Mouse (Mus musculus) gastrocnemius, postnatal 14 days (tissue): Measurements from ENCODE around the gene Siglece. TPM values are rescaled to one million over a fixed set of nuclear protein-coding genes. Genes with fewer than 3 reads are reported as not detected.
A peak's percentile ranks its signal among the peaks of the same experiment; 100 is the strongest.

Source experiments
- DNase-seq: peaks from one replicate; pipeline ENCODE4 v3.0.0; 2021; ENCODE audit warnings: mixed read lengths
- intact Hi-C: fragments of 180-260 bp; cut with DNase I; formaldehyde crosslinking; loops from one replicate; pipeline ENCODE4 v1.15.1; 2025; ENCODE audit warnings: low total_unique reads
- total RNA-seq, 2 experiments: library from RNA; stranded (reverse); gene quantifications; 2 replicates each; pipeline ENCODE4 v1.2.3; 2021

The Siglece gene
- total RNA-seq, 2 experiments from 2014 or later: 0.78 to 0.80 TPM

- no peak for DNase-seq
- intact Hi-C loops: no loop called here
Observed at GRCm38 (mm10) chr7:43636194-43636593, 23.8 kb downstream of the Siglece start.

DNA sequence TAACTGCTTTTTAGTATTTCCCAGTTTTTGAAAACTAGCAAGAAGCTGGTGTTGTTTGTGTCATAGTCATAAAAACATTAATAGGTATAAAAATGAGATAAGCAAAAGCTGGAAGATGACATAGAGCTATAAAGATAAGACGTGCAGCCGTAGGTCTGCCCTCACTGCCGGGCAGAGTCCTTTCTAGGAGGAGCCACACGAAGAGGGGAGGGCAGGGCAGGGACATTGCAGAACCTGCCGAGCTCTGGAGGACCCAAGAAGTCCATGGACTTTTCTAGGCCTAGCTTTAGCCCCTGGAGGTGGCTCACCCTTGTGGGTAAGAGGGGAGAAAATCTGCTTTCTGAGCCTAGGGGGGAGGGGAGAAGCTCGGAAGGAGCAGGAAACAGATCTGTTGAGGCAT lies 25.5 kb downstream of the Siglece start, which contains the start of gene Ceacam18:
Ceacam18 (plus strand) TSS at position 208 of the 400 bp plus-strand sequence.
- intact Hi-C loops: no loop called here
- DNase-seq: no peak

GRCm38 (mm10) chr7:43633940-43634339 lies 26.0 kb downstream of the Siglece start:
- intact Hi-C loops: no loop called here
- DNase-seq: no peak

DNA sequence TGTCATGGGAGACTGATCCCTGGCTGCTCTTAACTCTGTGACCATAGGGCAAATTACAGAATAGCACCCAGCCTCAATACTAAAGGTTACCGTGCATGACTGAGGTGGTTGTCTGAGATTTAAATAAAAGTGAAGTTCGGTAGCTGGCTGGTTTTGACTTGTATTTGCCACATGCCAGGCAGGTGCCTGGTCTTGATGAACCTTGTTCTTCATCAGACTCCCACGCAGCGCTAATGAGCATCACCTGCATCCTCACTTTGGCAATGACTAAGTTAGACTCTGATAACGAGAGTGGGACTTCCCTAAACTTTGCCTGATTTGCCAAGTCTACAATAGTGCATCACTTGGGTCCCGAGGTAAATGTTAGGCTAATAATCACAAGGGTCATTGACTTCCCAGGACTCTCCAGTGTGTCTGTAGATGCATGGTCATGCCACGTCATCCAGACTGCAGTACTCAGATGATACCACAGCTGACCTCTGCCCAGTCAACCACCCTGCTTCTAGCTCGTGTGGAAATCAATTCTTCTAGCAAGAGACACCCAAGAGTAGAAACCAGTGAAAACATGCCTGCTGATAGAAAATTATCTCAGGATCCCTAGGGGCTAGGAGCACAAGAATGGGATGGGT lies 34.1 kb downstream of the Siglece start:
- intact Hi-C loops: no loop called here
- no peak for DNase-seq

DNA sequence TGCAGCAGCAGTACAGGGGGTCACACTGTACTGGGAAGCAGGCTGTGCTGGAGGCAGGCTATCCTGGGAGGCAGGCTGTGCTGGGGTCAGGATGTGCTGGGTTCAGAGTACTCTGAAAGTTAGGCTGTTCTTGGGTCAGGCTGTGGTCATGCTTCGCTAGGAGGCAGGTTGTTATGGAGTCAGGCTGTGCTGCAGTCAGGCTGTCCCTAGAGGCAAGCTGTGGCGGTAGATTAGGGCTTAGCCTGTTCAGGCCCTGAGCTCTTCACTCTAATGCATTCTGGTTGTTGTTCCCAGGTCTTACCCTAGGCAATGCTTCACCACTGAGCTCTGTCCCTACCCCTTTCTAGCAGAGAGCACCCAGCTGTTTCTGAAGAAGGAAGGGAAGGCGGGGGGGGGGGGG lies 34.9 kb downstream of the Siglece start:
- intact Hi-C loops: no loop called here
- no peak for DNase-seq

- intact Hi-C loops: no loop called here
- no peak for DNase-seq
Observed at GRCm38 (mm10) chr7:43623819-43624218, 36.1 kb downstream of the Siglece start.

GRCm38 (mm10) chr7:43622927-43623326 lies 37.0 kb downstream of the Siglece start:
- no peak for DNase-seq
- intact Hi-C loops: no loop called here

GRCm38 (mm10) chr7:43613816-43614551 lies 46.0 kb downstream of the Siglece start:
- DNase-seq: no peak
- intact Hi-C loops: no loop called here

DNA sequence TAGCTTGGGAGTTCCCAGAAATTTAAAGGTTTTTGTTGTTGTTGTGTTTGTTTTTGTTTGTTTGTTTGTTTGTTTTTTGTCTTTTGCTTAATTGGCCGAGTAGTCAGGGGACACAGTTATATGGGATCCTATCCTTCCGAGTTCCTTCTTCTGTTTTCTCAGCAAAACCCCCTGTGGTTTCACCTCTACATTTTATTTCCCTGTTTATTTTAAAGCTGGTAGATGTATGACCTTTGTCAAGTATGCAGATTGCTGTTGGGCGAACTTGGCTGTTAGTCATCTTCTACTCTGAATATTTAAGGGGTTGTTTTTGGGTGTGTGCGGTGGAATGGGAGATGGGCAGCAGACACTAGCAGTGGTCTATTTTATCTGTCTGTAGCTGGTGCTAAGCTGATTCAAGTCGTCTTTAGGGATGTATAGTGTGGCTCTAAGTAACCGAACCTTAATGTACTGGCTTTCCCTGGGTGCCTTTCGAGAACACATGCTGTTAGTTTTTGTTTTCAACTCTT lies 51.6 kb downstream of the Siglece start:
- DNase-seq: no peak
- intact Hi-C loops: no loop called here

DNA sequence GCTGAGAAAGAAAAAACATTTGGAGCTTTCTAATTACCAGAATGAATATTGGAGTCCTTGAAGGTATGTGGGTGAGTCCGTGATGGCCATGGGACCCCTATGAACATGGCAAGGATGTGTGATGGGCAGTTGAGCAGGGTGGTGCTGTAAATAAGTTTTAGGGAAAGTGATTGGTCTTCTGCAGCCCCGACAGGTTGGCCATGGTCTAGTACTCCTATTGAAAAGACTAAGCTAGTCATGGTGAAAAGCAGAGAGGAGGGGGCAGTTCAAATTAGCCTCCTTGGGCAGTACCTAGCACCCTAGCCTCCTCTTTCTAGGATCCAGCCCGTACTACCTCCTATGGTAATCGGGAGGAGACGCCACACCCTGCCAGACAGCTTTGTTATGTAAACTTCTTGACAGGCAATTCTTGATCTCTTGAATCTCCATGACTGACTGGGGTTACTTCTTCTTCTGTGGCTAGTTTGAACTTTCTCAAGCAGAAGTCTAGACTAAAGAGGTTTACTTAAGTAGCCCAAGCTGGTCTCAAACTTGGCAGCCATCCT lies 52.1 kb downstream of the Siglece start:
- intact Hi-C loops: no loop called here
- no peak for DNase-seq

DNA sequence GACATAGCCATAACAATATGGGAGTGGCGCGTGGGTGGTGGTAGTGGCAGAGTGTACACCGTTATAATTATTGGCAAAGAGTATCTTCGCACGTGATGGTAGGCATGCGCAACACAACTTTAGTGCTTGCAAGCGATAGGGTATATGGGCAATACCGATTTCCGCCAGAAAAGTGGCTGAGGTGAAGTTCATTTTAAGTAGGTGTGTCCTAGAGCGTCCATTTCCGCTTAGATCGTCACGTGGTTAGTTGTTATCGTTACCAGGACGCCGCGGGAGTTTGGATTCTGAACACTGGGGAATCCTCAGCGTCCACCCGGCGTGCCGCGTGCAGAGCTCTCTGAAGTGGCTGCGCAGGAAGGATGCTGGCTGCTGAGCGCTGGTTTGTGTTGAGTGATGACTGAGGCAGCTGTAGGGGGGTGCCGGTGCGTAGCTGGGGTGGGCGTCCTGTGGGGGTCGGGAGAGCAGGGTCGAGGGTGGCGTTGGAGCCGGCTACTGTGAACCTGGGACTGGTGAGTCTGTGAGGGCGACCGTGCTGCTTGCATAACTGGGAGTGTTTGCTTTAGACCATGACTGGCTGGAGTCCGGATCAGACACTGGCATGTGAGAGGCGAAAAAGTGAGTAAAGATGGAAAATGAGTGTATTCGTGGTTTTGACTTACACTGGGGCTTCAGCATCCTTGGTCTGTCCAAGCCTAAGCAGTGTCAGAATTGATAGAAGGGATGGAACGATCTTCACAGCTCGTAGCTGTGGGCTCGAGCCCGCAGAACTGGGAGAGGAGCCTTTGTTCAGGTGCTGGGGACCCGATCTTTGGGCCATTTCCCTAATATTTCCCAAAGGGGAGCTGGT lies 52.8 kb downstream of the Siglece start, which contains the start of gene Zfp819:
Zfp819 (plus strand) TSS at position 274 of the 847 bp plus-strand sequence.
- DNase-seq: peak; percentile 39
- intact Hi-C loops: no loop called here

- DNase-seq: no peak
- intact Hi-C loops: no loop called here
Observed at GRCm38 (mm10) chr7:43601884-43602283, 58.1 kb downstream of the Siglece start.

Other genes starting within 250 kb of the Siglece start
- gene Lim2, start 232.5 kb downstream of the Siglece start, total RNA-seq: not detected
- not detected for gene Nkg7, start 223.1 kb downstream of the Siglece start, total RNA-seq
- not detected for gene Cldnd2, start 219.4 kb downstream of the Siglece start, total RNA-seq
- gene Etfb, start 216.1 kb downstream of the Siglece start, total RNA-seq: 100 to 1,000 TPM; 341 to 442 TPM
- gene Gm45233, start 216.0 kb downstream of the Siglece start, total RNA-seq: under 1 TPM in 1 of 2 experiments, not detected in 1; 0.80 TPM
- gene Vsig10l, start 197.0 kb downstream of the Siglece start, total RNA-seq: 1 to 10 TPM; 1.4 to 1.8 TPM
- under 1 TPM; 0.27 to 0.70 TPM for gene Iglon5, start 170.1 kb downstream of the Siglece start, total RNA-seq
- not detected for gene 4931406B18Rik, start 154.2 kb downstream of the Siglece start, total RNA-seq
- gene Cd33, start 115.7 kb downstream of the Siglece start, total RNA-seq: 1 to 10 TPM; 1.7 to 2.1 TPM
- under 1 TPM; 0.64 to 0.88 TPM for gene Zfp658, start 97.9 kb downstream of the Siglece start, total RNA-seq
- 1 to 10 TPM; 3.7 to 5.6 TPM for gene Zfp719, start 80.6 kb downstream of the Siglece start, total RNA-seq
- gene Zfp819, start 53.0 kb downstream of the Siglece start, total RNA-seq: not detected
- not detected for gene Ceacam18, start 25.5 kb downstream of the Siglece start, total RNA-seq
- gene Ctu1, start 11.9 kb upstream of the Siglece start, total RNA-seq: 1 to 10 TPM; 2.2 to 2.9 TPM
- not detected for gene Klk14, start 30.3 kb upstream of the Siglece start, total RNA-seq
- not detected for gene Klk13, start 52.4 kb upstream of the Siglece start, total RNA-seq
- gene Klk12, start 108.7 kb upstream of the Siglece start, total RNA-seq: not detected
- gene Klk11, start 114.4 kb upstream of the Siglece start, total RNA-seq: not detected
- under 1 TPM in 1 of 2 experiments, not detected in 1; 0.22 TPM for gene Klk10, start 120.9 kb upstream of the Siglece start, total RNA-seq
- not detected for gene Klk9, start 131.7 kb upstream of the Siglece start, total RNA-seq
- gene Klk8, start 137.4 kb upstream of the Siglece start, total RNA-seq: 1 to 10 TPM; 2.4 to 2.7 TPM
- gene Klk7, start 151.1 kb upstream of the Siglece start, total RNA-seq: not detected
- gene Klk6, start 164.3 kb upstream of the Siglece start, total RNA-seq: not detected
- not detected for gene Klk5, start 181.8 kb upstream of the Siglece start, total RNA-seq
- gene Klk4, start 221.0 kb upstream of the Siglece start, total RNA-seq: not detected